Mouse (Mus musculus) 3134 (cell line): ENCODE measurements around the gene Prpf3.
A peak's percentile ranks its signal among the peaks of the same experiment; 100 is the strongest.
"Not testable (repeated sequence)": the region's sequence is repeated elsewhere in the genome, so short reads cannot be mapped to it uniquely, and the experiment has no call there.

Experiments used
- DNase-seq: peaks from one replicate; pipeline ENCODE4 v3.0.0-alpha.2; 2011; ENCODE audit warnings: low spot score; ENCODE audit not compliant: insufficient read length; ENCODE audit errors: extremely low read depth

Gene Prpf3

DNA sequence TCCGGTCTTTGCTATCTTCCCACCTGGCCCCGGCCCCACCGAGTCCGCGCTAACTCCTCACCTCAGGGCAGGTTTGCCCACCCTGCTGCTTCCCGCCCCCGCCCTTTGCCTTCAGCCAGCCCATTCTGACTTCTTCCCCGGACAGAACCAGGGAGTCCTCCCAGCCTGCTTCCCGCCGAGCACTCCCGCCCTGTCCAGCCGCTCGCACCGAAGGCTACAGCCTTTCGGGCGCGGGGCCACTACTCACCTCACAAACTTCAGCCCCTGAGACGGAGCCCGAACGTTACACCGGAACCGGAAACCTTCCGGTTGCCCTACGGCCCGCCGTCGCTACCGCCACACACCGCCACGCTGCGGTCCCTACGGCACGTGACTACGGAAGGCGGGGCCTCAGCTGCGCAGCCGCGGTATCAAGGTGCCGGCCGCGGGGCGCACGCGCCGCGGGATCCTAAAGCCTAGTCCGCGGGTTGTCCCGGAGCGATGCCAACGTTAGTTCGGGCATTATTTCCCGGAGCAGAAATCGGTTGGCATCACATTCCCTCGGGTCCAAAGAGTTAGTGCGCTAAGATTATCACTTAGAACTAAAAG lies at the start of gene Prpf3:
Gene Prpf3, minus strand, starts transcription at position 384 of the 588 bp plus-strand sequence.
- DNase-seq: peak; percentile 95

DNA sequence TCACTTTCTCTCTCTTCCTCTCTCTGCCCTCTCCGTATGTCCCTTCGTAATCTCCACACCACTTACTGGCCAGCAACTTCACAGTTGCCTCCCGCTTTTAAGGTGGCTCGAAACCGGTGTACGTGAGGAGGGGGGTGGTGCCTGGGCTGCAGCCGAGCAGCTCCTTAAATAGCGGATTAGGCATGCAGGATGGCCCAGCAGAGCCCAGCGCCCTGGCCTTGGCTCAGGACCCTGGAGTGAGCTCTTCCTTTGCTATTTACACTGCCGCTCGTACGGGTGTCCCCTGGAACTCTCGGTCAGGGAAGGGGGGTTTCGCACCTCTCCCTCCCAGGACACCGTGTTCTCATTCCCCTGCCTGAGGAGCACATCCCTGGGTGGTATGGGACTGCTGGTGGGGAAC lies 48.9 kb upstream of the Prpf3 start, which contains the start of gene Car14:
Gene Car14, minus strand, starts transcription at position 124 of the 400 bp plus-strand sequence.
- no peak for DNase-seq

DNA sequence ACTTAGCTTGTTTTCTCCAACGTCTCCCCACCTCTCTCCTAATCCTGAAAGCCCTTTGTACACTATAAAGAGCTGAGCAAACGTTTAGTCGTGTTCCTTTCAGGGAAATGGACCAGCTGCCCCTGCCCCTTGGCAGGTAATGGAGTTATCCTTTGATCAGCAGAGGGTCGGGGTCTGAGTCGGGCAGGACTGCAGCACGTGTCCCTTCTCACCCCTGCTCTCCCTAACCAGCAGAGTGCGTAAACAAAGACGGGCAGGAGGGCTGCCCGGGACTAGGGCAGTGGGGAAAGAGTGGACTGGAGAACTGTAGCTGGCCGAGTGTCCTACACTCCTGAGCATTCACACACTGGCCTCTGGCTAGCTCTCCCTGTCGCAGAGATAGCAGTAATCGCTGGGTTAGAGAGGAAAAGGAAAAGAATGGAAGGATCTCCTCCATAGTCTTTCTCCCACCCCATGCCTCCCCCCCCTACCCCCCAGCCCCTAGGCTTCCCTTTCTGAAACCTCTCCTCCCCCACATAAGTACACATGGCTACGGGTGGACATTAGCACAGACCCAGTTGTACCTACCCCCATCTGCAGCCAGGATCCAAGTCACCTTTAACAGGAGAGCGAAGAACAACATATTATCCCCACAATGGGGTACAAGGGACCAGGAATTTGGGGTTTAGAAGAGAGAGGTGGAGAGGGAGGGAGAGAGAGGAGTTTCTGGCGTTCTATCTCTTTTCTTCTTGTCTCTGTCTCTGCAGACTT lies 48.2 kb upstream of the Prpf3 start:
- DNase-seq: no peak

DNA sequence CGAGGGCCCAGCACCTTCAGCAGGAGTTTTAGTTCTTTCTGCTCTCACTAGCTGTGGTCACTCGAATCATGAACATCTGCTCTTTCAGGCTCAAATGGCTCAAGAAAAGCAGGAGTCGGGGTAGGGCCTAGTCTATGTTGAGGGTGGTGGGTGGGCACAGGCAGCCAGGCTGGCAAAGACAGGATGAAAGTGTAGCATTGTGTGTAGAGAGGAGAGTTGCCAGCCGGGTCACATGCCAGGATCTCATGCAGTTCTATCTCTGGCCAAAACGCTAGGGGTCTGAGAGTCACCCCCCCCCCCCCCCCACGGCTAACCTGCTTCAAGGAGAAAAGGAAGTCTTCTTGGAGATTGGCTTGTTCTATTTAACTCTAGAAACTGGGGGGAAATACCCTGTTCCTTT lies 47.0 kb upstream of the Prpf3 start:
- DNase-seq: no peak

DNA sequence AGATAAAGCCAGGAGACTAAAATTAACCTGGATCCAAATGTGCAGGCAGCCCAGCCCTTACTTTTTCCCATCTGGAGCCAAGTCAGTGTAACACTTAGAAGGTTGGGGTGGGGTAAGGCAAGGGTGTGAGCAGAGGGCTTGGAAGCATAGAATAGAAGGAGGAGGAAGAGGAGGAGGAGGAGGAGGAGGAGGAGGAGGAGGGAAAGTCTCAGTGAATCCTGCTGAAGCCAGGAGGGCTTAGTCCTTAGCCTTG lies 46.6 kb upstream of the Prpf3 start:
- no peak for DNase-seq

DNA sequence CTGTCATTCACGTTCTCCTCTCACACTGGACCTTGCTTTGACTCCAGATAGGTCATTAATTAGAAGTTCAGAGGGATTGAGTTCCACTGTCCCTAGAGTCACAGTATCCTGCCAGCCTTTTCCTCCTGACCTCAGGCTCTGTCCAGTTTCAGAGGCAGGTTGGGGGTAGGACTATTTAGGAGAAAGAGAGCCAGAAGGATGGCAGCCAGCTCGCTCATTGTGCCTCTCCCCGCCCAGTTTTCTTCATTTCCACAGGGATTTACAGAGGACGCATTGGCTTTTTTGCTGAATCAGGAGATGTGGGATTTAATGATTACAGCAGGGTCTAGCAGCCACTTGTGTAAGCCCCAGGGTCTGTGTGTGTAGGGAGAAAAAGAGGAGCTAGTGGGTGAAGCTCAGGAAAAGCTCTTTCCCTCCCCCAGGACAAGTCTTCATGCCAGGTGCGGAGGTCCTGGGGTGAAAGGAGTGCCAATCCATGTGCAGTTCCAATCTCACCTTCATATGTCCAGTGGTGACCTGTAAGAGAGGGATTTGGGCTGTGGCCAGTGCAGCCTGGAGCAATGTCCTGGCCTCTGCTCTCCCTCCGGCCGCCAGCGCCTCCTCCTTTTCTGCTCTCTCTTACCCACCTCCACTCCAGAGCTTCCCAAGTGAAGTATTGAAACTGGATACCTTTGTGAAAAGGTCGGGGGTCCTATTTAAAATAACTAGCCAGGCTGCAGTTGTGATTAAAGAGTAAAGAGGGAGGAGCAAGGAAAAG lies 46.1 kb upstream of the Prpf3 start:
- DNase-seq: no peak

DNA sequence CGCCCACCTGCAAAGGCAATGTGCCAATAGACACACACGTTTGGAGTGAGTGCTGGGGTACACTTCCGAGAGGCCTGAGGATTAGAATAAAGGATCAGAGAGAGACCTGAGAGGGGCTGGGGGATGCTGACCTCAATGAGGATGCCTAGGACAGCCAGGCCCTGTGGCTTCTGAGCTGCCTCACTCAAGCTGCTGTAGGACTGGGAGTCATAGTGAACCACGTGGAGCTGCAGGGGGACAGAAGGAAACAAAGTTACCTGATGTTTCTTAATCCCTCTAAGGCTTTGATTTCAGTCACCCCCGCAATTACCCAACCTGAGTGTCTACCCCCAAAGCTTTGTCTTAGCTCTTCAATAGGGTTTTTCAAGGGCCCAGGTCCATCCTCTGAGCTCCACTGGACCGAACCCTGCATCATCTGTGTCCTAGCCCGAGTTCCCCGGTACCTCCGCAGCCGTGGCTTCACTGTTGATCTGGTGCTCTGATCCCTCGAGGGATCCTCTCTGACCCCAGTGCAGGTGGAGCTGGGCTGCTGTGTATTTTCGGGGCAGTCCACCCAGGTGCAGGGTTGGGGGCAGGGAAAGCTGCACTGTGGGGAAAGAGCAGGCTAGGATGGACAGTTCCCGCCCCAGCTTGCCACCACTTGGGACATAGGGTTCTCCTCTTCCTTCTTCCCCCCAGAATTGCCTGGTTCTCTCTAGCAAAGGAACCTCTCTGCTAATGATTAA lies 44.3 kb upstream of the Prpf3 start:
- no peak for DNase-seq

DNA sequence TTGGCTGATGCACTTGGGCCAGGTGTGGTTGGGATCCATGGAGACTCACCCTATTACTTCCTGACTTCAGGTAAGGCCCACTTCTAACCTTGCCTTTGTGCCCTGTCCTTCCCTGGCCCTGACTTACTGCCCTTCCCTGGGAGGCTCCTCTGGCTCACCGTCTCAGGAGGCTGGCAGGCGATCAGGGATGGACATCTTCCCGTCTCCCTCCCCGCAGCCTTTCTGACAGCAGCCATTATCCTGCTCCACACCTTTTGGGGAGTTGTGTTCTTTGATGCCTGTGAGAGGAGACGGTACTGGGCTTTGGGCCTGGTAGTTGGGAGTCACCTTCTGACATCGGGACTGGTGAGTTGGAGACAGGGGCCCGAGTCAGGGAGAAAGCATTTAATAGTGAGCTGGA lies 39.8 kb upstream of the Prpf3 start:
- DNase-seq: not testable (repeated sequence)

DNA sequence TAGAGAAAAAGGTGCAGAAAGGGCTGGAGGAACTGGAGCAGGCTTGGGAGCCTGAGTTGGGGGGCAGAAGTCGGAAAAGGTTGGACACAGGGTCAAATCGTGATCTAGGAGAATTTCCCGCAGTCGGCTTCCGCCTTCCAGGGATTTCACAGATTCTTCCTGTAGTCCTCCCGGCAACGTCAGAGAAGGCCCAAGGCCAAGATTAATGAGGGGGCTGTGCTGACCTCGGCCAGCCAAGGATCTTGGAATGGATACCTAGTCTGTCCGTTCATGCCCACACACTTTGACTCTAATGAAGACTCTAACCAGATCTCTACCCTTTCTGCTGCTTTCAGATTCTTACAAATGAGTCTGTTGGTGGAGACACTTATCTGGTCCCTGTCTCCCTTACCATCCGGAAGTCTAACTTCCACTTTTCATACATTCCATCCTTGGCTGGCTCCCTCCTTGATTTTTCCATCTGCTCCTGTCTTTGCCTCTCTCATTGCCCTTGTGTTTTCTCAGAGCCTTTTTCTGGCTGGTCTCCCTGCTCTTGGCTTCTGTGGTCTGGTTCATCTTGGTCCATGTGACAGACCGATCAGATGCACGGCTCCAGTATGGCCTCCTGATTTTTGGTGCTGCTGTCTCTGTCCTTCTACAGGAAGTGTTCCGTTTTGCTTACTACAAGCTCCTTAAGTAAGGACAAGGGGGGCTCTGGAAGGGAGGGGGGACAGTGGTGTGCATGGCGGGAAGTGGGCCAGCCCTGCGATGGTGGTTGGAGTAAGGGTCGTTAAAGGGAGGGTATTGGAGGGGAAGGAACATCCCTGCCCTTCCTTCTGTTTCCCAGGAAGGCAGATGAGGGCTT lies 38.9 kb upstream of the Prpf3 start:
- DNase-seq: peak; percentile 59

DNA sequence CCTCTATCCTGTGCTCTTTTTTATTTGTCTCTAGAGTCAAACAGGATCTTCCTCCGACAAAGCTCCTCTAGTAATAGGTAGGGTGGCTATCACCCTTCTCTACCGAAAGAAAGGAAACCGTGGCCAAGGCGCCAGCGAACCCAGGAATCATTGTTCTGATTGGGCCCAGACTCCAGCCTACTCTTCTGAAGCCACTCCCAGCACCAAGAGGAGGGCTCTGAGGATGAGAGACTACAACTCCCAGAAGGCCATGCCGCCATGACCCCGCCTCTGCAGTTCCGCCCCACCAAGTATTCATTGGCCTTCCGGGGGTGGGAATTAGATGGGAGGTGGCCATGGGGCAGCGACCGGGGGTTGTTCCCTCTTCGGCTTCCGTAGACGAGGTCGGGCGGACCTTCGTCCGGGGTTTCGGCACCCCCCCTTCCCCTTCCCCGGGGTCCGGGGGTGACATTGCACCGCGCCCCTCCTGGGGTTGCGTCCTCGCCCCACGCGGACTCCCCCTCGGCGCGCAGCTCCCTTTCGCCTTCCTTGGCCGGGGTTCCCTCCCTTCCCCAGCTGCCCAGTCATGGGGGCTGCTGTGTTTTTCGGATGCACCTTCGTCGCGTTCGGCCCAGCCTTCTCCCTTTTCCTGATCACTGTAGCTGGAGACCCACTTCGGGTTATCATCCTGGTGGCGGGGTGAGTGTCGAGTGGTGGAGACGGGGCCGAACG lies 38.1 kb upstream of the Prpf3 start, which contains the start of gene Aph1a:
Gene Aph1a, plus strand, starts transcription at position 364 of the 711 bp plus-strand sequence.
- DNase-seq: peak; percentile 92

DNA sequence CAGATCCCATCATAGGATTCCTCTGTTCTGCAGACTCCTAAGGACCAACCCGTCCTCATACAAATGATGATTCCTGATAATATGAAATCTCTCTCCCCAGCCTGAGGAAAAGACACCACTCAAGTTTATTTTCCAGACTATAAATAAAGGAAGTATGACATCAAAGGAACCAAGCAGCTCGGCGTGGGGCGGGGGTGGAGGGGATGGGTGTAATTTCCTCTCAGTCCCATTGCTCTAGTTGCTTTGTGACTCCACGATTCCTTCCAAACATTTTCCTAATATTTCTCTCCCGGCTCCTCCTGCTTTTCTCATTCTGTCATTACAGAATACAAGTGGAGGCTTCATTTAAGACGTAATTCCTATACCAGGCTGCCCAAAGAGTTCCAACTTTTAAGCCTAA lies 37.4 kb upstream of the Prpf3 start:
- DNase-seq: no peak

DNA sequence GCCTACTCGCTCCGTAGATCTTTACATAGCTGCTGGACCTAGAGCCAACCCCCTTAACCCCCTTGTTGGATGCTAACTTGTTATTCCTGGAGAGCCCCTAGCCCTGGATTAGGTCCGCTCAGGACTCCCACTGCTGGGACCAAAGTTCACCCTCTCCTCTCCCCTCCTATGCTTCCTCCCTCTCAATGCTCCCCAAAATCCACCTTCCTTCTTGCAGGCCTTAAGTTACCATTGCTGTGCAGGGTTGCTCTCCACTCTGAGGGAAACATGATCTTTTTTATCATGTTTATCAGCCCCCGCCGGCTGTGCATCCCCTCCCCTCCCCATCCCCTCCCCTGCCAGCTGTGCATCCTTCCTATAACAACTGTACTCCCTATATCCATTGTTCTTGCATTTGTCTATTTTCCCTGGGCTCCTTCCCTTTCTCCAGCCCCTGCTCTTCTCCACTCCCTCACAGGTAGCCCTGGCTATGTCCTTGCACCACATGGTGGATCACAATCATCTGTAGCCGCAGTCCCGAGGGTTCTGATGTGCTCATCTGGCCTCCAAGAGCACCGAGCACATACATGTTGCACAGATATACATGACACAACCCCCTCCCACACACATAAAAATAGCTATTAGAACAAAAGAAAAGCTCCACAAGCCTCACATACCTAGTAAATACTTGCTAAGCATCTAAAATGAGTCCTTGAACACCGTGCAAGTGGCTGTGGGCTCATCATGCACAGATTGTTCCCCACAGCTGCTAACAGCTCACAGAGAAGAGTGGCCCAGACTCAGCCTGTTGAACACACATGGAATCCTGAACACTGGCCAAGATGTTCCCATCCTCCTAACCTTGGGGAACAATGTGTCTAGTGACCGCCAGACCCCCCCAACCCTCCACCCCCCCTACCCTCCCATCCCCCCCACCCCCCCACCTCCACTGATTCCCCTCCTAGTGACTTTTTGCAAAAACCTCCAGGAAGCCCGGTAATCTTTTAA lies 36.7 kb upstream of the Prpf3 start:
- DNase-seq: no peak

DNA sequence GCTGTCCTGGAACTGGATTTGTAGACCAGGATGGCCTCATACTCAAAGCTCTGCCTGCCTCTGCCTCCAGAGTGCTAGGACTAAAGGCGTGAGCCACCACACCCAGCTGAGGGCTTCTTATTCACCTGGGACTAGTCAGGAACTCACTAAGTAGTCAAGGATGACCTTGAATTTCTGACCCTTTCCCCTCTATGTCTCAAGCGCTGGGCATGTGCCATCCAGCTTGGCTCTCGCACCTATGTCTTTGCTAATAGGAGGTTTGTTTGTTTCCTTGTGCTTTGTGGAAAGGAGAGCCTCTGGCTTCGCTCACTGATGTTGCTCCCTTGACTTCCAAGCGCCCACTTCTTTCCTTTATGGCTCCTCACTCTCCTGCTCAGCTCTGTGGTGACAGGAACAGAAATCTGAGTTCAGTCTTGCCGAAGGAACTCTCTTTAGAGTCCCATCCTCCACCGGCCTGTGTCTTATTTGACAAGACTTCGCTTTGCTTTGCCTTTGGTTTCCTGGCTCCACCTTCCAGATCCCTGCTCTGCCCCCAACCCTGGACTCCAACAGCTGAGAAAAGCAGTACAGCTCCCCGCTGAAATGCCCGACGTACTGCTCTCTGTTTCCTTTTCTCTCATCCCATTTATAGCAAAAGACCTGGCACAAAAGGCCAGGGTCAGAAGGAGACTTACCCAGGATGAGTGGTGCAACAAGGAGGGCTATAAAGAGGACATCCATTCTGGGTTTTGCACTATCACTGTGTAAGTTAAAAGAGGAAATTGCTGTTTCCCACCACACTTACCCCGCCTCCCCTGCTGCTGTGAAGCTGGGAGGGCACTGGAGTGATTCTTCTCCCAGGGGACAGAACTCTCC lies 35.8 kb upstream of the Prpf3 start, which contains the start of gene BC028528:
Gene BC028528, minus strand, starts transcription at position 795 of the 855 bp plus-strand sequence.
- peak; percentile 43 for DNase-seq

DNA sequence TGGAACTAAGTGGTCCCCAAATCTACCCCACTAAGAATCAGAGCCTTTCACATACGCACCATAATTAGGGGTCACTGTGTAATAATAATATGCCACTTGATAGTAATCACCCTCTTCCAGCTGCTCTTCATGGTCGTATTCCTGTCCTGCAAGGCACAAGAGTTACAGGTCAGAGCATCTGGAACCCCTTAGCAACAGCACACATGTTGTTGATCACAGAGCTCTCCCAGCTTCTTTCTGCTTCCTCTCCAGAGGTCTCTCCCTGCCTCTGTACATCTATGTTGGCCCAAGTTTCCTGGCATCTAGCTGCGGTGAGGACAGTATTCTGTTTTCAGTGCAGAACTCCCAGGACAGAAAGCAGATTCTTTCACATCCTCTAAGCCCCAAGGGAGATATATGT lies 34.0 kb upstream of the Prpf3 start:
- no peak for DNase-seq

DNA sequence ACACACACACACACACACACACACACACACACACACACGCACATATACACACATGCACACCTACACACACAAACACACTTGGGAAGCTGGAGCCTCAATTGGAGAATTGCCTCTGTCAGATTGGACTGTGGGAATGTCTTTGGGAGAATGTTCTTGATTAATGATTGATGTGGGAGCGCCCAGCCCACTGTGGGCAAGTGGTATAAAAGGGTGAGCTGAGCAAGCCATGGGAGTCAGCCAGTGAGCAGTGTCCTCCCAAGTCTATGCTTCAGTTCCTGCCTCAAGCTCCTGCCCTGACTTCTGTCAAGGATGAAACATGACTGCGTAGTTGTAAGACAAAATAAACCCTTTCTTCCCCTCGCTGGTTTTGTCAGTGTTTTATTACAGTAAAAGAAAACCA lies 31.9 kb upstream of the Prpf3 start:
- no peak for DNase-seq

DNA sequence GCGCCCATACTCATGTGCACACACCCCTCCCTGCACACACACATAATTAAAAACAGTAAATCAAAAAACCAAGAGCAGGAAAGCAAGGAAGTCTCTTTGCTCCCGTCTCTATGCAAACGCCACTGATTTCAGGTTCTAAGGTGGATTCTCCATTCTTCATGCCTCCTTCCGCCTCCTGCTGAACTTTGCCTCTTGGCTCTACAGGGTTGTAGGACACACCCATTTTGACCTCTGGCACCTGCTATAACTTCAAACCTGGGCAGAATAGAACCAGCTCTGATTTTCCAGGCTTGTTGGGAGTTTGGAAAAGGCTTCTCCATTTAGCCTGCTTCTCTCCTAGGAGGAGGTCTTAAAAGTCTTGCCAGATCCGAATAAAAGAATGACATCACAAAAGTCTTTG lies 28.7 kb upstream of the Prpf3 start:
- no peak for DNase-seq

DNA sequence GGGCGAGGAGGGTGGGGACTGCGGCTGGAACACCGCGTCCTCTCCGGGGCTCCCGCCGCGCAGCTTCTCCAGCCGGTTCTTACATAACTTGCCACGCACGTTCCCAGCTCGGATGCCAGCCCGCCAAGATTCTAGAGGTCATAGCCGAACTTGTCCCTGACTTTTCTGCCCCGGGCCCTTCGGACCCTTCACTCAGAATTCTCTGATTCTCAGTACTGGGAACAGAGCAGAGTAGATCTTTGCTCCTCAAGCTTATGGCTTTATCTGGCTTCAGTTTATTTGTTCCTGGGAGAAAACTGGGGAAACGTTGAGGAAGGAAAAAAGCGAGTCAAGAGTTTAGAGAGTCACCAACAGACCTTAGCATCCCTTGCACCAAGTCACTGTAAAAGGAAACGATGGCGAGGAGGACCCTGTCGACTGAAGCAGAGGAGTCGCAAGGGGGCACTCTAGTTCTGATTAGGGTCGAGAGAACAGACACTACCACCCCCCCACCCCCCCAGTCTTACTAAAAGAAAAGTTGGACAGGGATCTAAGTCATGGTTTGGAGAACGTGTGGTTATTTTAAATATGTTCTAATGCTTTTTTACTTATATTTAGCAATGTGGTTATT lies 27.2 kb upstream of the Prpf3 start:
- no peak for DNase-seq
